Mouse (Mus musculus) layer of hippocampus, postnatal 10 days (tissue): Measurements from ENCODE around the gene Bdh2. TPM values are rescaled to one million over a fixed set of nuclear protein-coding genes. Genes with fewer than 3 reads are reported as not detected.

Source experiments
- DNase-seq, 2 experiments: peaks; one replicate each; pipeline ENCODE4 v3.0.0; 2021; ENCODE audit warnings: low spot score in 2 of 2
- long read RNA-seq: library from polyadenylated mRNA; stranded (forward); transcript quantifications from one replicate; pipeline ENCODE4 v2.0.0, GENCODE M21; 2023
- total RNA-seq, 2 experiments: library from RNA; stranded (reverse); gene quantifications; 2 replicates each; pipeline ENCODE4 v1.2.3; 2021

Gene Bdh2
- total RNA-seq = 1 to 10 TPM; 2.6 to 3.2 TPM
- long read RNA-seq, partial matches to known transcripts = 0 of 2 reads
- long read RNA-seq, other reads (novel, unspliced or antisense) = 0 of 2 reads

DNA sequence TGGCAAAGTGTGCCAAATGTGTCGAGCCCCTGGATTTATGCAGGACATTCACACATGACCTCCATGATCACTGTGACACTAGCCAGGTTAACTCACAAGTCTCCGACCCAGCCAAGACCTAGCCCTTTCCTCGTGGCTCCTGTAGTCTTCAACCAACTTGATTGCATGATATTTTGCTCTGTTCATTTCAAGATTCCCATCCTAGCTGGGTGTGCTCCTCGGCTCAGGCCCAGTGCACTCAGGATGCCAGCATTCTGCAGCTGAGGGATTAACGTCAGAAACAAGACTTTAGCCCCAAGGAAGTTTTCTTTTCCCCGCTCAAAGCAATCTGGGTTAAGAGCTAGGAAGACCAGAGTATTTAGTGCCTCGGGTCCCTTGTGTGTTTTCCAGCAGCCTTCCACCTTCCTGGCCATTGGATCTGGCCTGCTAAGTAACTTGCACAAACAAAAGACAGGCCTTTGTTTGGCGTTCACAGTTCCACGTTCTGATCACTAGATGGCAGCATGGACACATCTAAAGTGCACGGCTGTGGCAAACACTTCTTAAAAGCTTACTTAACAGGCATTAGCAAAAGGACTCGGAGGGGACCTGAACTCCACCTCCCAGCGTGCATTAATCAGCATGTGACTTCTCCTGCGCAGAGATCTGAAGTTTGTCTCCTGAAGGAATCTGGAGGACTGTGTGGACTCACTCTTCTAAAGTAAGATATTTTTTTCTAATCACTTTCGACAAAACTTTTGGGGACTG lies at the start of gene Bdh2:
Bdh2 (plus strand) TSS at position 553 of the 747 bp plus-strand sequence.
- peak; percentile 81 to 84 for DNase-seq

DNA sequence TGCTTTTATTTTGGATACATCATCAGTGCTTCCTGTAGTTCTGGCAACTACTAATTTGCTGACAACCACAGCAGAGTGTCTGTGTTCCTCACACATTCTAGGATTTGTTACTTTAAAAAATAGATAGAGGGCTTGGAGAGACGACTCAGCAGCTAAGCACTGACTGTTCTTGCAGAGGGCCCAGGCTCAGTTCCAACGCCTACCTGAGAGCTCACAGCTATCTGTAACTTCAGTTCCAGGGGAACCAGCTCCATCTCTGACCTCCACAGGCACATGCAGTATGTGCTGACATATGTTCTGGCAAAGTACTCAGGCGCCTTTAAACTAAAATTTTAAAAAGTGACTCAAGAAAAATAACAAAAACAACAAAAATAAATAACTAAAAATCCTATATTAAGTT lies 49.0 kb upstream of the Bdh2 start:
- DNase-seq = no peak

DNA sequence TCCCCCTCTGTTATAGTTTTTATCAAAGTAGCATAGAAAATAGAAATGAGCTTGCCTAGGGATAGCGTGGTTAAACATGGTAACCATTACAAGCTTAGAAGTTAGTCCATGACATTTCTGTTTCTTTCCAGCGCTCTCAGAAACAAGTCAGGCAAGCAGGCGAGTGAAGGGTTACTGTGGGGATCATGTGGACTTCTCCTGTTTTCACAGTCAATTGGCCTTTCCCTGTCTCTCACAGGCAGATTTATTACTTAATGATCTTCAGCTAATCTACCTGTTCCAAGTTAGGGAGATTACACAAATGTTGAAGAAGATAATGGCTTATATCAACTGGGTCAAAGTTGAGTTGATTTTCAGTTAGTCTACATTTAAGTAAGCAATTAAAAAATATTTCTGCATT lies 48.6 kb upstream of the Bdh2 start:
- no peak for DNase-seq

DNA sequence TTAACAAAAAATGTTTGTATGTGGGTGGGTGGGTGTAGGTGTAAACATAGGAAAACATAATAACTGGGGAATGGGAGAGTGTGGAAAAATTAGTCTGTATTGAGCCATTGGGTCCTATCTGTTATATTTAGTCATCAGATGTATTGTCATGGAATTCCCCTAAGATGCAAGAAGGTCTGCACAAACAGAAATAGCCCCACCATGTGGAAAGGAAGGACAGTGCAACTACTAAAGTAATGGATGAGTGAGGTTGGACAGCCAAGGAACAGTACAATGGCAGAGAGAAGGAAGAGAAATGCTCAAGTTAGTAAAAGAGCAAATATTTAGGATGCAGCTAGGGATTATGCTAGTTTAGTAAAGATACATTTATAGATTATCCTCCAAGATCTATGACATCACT lies 35.3 kb upstream of the Bdh2 start:
- DNase-seq = no peak

DNA sequence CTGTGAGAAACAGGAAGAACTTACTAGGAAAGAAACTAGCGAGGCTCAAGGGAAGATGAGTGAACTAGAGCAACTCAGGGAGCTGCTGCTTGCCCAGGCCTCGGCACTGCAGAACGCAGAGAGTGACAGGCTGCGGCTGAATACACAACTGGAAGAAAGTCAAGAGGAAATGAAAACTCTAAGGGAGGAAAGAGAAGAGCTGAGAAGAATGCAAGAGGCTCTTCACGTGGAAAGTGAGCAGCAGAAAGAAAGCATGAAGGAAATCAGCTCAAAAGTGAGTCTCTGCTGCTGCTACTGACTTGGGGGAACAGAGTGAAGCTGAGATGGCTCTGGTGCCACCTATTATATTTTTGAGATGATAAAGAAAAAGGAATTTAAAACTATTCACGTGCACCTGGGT lies 34.2 kb upstream of the Bdh2 start:
- no peak for DNase-seq

DNA sequence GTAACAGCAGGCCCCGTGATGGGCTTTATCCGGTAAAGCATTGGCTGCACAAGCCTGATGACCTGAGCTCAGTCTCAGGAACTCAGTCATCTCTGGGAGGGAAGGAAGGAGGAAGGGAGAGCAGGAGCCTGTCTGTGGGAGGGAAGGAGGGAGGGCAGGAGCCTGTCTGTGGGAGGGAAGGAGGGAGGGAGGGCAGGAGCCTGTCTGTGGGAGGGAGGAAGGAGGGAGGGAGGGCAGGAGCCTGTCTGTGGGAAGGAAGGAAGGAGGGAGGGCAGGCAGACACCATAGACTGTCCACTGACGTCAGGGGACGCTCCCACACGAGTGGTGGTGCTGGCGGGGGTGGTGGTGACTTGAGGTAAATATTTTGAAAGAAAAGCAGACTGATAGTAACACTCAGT lies 31.9 kb upstream of the Bdh2 start:
- DNase-seq = no peak

DNA sequence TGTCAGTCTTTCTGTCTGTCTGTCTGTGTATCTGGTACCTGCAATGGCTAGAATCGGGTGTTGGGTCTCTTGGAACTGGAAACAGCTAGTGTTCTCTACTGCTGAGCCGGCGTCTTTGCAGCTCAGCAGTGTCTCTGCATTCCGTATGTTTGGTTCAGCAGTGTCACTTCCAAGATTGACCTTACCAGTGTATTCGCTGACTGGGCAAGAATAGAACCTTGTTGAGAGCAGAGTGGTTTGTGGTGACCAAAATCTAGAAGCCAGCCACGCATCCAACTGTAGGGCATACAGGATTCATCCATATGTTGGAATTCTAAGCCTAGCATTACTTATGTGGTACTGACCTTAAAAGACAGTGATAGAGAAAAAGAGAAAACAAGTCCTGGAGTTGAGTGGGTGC lies 29.2 kb upstream of the Bdh2 start:
- no peak for DNase-seq

DNA sequence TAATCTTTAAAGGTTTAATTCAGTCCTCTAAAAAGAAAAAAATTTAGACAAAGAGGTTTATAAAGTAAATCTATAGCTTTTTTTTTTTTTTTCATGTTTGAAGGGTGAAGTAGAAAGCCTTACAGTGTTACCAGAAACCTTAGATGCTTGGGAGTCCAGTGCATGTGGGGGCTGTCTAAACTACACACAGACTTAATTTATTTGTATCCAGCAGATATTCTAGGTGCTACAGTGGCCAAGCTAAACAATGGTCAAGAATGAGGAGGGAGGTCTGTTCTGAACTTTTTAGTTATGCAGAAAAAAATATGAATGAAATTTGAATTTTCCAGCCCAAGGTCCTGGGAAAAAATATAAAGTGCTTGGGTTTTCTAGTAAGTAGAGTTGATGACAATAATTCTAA lies 26.2 kb upstream of the Bdh2 start:
- no peak for DNase-seq

DNA sequence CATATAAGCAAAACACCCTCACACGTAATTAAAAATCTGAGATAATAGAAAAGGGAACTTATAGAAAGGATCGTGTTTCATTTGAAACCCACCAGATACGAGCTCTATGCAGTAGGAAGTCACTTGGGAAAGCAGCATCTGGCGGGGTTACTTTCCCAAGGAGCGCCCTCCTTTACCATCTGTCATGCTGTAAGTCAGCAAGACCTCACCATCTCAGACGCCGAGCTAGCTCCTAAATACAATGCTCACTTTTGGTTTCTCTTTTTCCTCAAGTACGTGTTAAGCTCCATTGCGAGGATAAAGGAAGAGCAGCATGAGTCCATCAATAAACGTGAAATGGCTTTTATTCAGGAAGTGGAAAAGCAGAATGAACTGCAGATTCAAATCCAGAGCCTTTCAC lies 22.1 kb upstream of the Bdh2 start:
- DNase-seq = no peak

DNA sequence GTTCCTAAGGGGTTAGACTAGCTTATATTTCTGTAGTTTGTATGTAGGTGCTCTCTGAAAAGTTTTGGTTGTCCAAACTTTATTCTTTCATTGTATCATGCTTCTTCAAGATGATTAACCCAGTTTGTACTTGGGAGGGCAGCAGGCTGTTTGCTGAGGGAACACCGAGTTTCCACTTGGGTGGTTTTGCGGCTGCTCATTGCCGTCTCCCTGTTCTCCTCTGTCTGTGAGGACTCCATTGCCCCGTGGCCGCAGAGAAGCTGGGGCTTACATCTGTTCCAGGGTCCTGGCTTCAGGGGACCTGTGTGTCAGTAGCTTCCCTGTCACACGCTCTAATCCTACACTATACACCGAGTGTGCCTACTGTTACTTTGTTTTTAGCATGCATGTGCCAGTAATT lies 20.8 kb upstream of the Bdh2 start:
- DNase-seq = no peak

DNA sequence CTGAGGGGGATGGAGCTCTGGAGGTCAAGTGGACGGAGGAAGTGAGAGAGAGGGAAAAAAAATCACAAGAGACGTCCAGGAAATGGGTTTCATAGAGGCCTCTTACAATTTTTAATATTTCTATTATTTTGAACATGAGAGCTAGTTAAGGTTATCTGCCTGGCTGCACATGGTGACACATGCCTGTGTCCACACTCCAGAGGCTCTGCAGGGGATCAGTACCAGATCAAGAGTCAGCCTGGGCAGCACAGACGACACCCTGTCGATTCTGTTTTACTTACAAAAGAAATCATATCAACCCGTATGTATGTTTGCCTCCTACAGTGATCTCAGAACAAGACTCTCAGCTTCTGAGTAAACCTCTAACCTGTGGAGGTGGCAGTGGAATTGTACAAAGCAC lies 12.4 kb upstream of the Bdh2 start:
- DNase-seq = no peak

DNA sequence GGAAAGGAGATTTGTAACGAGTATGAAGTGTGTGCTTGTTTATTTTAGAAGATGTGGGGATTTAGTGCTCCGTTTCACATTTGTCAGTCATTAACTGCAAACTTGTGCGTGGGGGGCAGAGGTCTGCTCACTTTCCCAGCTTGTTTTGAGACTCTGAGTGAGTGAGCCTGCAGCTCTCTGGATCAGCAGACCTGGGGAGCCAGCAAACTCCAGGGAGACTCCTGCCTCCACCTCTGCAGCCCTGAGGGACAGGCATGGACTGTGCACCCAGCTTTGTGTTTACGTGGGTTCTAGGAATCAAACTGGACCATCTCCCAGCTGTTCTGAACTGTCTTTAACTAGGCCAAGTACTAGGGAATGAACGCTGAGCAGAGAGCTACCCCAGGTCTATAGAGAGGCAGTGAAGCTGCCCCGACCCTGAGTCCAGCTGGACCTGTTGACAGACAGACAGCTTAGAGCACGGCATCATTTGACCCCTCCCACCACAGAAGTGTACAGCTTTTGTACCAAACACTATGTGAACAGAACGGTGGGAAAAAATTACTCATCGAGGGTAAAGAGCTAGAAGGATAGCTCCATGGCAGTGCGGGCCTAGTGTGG lies 11.5 kb upstream of the Bdh2 start:
- no peak for DNase-seq

DNA sequence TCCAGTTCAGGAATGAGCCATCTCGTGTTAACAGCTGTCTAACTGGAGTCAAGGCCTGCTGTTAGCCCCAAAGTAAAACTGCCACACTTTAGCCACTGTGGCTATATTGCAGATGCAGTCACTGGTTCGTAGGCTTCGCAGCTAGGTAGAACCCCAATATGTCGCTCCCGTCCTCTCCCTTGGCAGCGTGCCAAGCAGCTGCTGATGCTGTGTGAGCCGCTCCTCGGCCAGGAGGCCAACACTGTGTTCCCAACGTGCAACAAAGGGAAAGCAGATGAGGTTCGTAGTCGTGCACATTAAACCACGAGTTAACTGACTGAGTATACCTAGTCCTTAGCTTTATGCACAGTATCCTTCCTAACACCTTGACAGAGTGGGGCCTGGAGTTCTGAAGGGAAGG lies 8.4 kb upstream of the Bdh2 start:
- DNase-seq = no peak

DNA sequence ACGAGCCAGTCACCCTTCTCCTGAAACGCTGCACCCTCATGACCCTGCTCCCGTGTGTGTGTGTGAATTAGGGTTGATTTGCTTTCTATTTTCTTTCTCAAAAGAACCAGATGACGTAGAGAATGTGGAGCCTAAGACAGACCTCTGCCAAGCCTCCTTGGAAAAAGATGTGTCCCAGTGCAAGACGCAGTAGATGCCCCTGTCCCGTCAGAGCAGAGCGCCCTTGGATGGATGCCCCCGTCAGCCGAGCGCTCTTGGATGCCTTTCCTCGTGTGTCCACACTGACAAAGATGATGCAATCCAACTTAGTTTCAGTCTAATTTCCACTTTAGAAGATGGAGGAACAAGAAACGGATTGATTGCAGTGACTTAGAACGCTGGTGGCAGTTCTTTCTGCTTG lies 8.0 kb upstream of the Bdh2 start:
- DNase-seq = no peak

DNA sequence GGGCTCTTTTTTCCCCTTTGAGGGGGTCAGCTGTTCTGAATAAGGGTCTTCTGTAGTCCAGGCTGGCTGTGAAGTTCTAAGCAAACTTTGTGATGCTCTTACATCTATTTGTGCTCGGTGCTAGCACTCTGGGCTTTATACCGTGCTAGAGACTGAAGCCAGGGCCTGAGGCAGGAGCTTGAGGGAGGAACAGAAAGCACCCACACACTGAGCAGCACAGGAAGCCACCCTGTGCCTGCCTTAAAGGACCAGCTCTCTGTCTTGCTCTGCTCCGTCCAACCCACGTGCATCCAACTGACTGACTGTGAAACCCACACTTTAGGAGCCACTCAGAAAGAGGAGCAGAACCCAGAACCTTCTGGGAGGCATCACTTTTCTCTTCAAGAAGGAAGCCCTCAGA lies 861 bp upstream of the Bdh2 start:
- DNase-seq = no peak

DNA sequence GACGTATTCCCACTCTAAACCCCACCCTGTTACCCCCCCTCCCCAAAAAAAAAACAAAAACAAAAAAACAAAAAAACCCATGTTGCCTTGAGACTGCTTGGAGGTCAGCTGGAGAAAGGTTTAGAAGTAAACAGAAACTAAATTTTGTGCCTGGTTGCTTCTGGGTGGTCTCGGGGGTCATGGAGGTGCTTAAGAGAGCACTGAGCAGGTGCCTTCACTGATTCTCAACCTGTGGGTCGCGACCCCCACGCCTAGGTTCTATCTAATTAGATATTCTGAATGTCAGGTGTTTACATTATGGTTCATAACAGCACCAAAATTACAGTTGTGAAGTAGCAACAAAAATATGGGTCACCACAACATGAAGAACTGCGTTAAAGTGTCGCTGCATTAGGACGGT lies 680 bp downstream of the Bdh2 start:
- no peak for DNase-seq

DNA sequence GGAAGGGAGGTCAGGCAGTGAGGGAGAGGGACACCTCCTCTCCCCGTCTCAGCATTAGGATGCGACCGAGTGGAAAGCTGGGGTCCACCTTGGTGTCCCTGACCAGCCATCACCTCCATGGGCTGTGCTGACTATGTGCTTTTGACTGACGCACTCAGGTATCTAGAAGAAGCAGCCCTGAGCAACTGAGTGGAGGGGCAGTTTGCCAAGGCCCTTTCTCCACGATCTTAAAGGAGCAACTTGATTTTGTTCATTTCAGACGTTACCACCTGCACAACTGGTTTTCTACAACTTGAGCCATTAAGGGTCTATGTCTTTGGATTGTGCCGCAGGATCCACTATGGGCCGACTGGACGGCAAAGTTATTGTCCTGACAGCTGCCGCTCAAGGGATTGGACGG lies 4.2 kb downstream of the Bdh2 start:
- no peak for DNase-seq

DNA sequence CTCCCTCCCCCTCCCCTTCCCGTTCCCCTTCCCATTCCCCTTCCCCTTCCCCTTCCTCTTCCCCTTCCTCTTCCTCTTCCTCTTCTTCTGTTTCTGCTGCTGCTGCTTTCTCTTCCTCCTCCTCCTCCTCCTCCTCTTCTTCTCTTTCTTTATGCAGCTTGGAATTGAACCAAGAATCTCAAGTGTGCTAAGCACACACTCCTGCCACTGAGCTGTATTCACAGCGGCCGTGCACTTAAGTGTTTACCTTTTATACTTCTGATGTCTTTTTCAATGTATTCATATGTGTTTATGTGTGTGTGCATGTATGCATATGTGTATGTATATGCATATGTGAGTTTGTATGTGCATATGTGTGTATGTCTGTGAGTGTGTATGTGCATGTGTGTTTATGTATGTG lies 4.8 kb downstream of the Bdh2 start:
- no peak for DNase-seq

DNA sequence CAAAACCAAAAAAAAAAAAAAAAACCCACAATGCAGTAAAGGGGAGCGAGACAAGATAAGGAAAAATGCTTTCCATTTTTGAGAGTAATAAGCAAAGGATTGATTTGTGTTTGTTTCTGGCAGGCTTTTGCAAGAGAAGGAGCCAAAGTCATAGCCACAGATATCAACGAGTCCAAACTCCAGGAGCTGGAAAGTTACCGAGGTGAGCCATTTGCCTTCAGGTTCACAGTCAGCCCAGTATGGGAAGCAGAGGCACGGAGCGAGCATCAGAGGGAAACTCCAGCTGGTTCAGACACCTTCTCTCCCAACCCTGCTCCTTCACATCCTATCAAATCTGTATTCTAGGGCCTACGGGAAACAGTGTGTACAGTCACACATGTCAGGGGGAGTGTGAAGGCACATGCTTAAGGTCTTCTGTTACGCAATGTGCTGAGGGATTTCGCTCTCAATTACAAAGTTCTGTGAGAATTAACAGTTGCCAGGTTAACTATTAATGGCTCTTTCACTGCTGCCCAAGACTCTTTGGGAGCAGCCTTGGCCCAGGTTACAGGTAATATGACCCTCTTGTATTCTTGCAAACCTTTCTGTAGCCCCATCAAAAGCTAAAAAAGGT lies 7.2 kb downstream of the Bdh2 start:
- no peak for DNase-seq

DNA sequence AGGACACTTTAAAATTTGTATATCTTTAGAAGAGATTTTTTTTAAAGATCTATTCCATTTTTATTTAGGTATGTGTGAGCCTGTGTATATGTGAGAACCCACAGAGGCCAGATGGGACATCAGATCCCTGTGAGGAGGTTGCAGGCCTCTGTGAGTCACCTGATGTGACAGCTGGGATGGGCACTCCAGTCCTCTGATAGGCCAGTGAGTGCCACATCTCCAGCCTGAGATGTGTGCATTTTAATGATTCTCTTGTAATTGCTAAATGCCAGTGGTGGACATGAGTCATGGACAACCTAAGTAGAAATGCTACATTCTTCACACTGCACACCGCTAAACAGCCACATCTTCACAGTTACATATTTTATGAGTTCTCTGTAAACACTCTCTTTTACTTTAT lies 8.1 kb downstream of the Bdh2 start:
- DNase-seq = no peak

DNA sequence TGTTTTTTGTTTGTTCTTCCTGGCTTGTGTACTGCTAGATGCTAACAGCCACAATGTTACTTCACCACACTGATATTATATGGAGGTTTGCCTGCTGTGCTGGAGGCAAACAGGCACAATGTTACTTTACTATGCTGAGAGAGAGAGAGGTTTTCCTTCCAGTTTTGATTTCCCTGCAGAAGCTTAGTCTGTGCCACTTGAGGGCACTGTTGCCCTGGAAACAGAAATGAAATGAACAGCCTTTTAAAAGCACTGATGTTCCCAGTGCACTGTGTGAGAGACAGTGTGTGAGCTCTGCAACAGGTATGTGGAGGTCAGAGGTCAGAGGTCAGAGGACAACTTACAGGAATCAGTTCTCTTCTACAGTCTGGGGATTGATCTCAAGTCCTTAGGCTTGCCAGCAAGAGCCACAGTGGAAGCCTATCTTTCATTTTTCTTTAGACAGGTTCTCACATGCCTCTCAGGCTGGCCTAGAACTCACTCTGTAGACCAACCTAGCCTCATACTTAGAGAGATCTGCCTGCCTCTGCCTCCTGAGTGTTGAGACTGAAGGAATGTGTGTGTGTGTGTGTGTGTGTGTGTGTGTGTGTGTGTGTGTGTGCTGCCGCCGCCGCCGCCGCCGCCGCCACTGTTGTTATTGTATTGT lies 9.4 kb downstream of the Bdh2 start:
- peak; percentile 66 to 75 for DNase-seq

DNA sequence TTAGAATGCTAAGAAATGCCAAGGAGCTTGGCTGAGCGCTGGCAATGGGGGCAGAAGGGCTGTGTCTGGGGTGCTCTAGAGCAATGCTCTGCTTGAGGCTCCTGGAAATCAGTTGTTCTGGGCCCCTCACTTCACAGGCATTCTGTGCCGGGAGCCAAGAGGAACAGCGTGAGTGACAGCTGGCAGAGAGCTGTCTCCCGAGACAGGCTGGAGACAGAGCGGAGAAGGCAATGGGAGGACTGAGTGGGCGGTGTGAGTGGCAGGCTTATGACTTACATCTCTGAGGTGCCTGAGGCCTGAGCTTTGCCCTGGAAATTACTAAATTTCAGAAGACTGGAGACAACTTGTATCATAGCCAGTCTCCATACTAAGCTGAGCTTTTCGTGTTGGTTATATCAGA lies 12.7 kb downstream of the Bdh2 start:
- peak in 1 of 2 experiments; percentile 37 for DNase-seq
